Mouse (Mus musculus): Measurements from ENCODE around the gene Acap2. TPM values are rescaled to one million over a fixed set of nuclear protein-coding genes. Genes with fewer than 3 reads are reported as not detected.

Acap2 gene
- total and polyA plus RNA-seq, 3 experiments, result 17.2 to 19.1 TPM; not detected in 1

- no peak for TF ChIP-seq POLR2AphosphoS5 (IDR thresholded peaks at IDR 0.05; ENCODE audit: borderline replicate concordance, low read depth, low read length)
- no peak; the same call in 1 of the 2 replicates for TF ChIP-seq KAT2A (conservative IDR thresholded peaks at IDR 0.05; ENCODE audit: low read depth, low read length)
- TF ChIP-seq CHD2 (IDR thresholded peaks at IDR 0.05; ENCODE audit: low read length), result no peak
- peak; percentile 19; the same call in 1 of the 2 replicates for TF ChIP-seq SMC3 (IDR thresholded peaks at IDR 0.05; ENCODE audit: low read depth, low read length)
- TF ChIP-seq HCFC1 (IDR thresholded peaks at IDR 0.05; ENCODE audit: low read depth, low read length), result peak; percentile 82
- TF ChIP-seq BHLHE40 (IDR thresholded peaks at IDR 0.05; ENCODE audit: borderline replicate concordance, low read depth, low read length), result peak; percentile 70; the same call in 1 of the 2 replicates
- TF ChIP-seq USF2 (IDR thresholded peaks at IDR 0.05; ENCODE audit: borderline replicate concordance in 1 of 2, insufficient read depth in 1 of 2, low read depth in 1 of 2, low read length in 2 of 2), result no peak
- peak; percentile 72 for TF ChIP-seq MAX (IDR thresholded peaks at IDR 0.05; ENCODE audit: low read length)
- peak; percentile 74 for TF ChIP-seq TBP (IDR thresholded peaks at IDR 0.05; ENCODE audit: low read depth, low read length)
Measured at GRCm38 (mm10) chr16:31081125-31081664, 119.8 kb downstream of the Acap2 start, which contains the start of gene Xxylt1 (continued).

- Histone ChIP-seq H3K36me3 (ENCODE audit: control insufficient read depth in 1 of 2, insufficient read depth in 2 of 2, low read length in 2 of 2) (peaks cover 0 to 10% of the 10 kb centered on the region in 2 experiments; a peak in 2 of 4 replicates), H3K27ac (ENCODE audit: control insufficient read depth, low read depth, low read length) (peak overlapping the region; percentile 65), H3K27me3 (ENCODE audit: control insufficient read depth in 1 of 2, insufficient read depth in 2 of 2, low read length in 2 of 2) (no peaks in the 10 kb centered on the region), H3K79me2 (ENCODE audit: control insufficient read depth, insufficient read depth, low read length, poor library complexity) (peaks cover 15% of the 10 kb centered on the region), H3K9me3 (replicated peaks; ENCODE audit: insufficient read depth, low read length) (no peaks in the 10 kb centered on the region), H3K4me3 (ENCODE audit: control insufficient read depth in 1 of 2, insufficient read depth in 1 of 2, low read depth in 2 of 2, low read length in 2 of 2) (peak overlapping the region; percentile 56 to 81), H3K9ac (ENCODE audit: control insufficient read depth, low read depth, low read length, poor library complexity, severe bottlenecking) (peak overlapping the region; percentile 89), H3K4me1 (ENCODE audit: control insufficient read depth in 1 of 2, insufficient read depth in 2 of 2, low read length in 2 of 2) (peaks cover 0 to 12% of the 10 kb centered on the region in 2 experiments; a peak in 3 of 4 replicates)
- TF ChIP-seq ZKSCAN1 (IDR thresholded peaks at IDR 0.05; ENCODE audit: low read depth, low read length) (no peak), NELFE (IDR thresholded peaks at IDR 0.05; ENCODE audit: low read depth, low read length) (peak; percentile 40), CTCF (IDR thresholded peaks at IDR 0.05 in 2 of 3, conservative IDR thresholded peaks at IDR 0.05 in 1 of 3; ENCODE audit: control insufficient read depth in 1 of 3, insufficient read depth in 1 of 3, low read depth in 2 of 3, low read length in 3 of 3, poor library complexity in 1 of 3, severe bottlenecking in 1 of 3) (no peak), HCFC1 (IDR thresholded peaks at IDR 0.05; ENCODE audit: low read depth, low read length) (peak; percentile 56), JUND (IDR thresholded peaks at IDR 0.05; ENCODE audit: low read depth, low read length) (no peak), POLR2A (IDR thresholded peaks at IDR 0.05; ENCODE audit: control insufficient read depth in 1 of 2, insufficient read depth in 1 of 2, low read depth in 1 of 2, low read length in 2 of 2, poor library complexity in 1 of 2) (peak in 1 of 2 experiments; percentile 55; a peak in 1 of 4 replicates), TCF12 (IDR thresholded peaks at IDR 0.05; ENCODE audit: low read depth, low read length) (0 out of 2 replicates have a peak, but pooled peaks have one; percentile 15), NRF1 (IDR thresholded peaks at IDR 0.05; ENCODE audit: insufficient read depth, low read depth, low read length, poor library complexity, severe bottlenecking) (no peak), TBP (IDR thresholded peaks at IDR 0.05; ENCODE audit: low read depth, low read length) (no peak; the same call in 1 of the 2 replicates), UBTF (IDR thresholded peaks at IDR 0.05; ENCODE audit: borderline replicate concordance, insufficient read depth, low read depth, low read length) (no peak), MEF2A (IDR thresholded peaks at IDR 0.05; ENCODE audit: extremely low read depth, insufficient replicate concordance, low read depth, low read length, poor library complexity, severe bottlenecking) (no peak), RCOR1 (IDR thresholded peaks at IDR 0.05; ENCODE audit: low read depth, low read length) (no peak), CHD2 (IDR thresholded peaks at IDR 0.05; ENCODE audit: low read length) (no peak), SIN3A (IDR thresholded peaks at IDR 0.05; ENCODE audit: low read length) (peak; percentile 71), GATA1 (IDR thresholded peaks at IDR 0.05; ENCODE audit: low read depth, low read length) (no peak), USF2 (IDR thresholded peaks at IDR 0.05; ENCODE audit: borderline replicate concordance in 1 of 2, insufficient read depth in 1 of 2, low read depth in 1 of 2, low read length in 2 of 2) (no peak), KAT2A (conservative IDR thresholded peaks at IDR 0.05; ENCODE audit: low read depth, low read length) (no peak), SMC3 (IDR thresholded peaks at IDR 0.05; ENCODE audit: low read depth, low read length) (no peak), MAX (IDR thresholded peaks at IDR 0.05; ENCODE audit: low read length) (peak; percentile 67; the same call in 1 of the 2 replicates), ZMIZ1 (IDR thresholded peaks at IDR 0.05; ENCODE audit: low read depth, low read length) (no peak), TAL1 (IDR thresholded peaks at IDR 0.05; ENCODE audit: low read length) (no peak), ELF1 (IDR thresholded peaks at IDR 0.05; ENCODE audit: low read depth, low read length) (no peak), MYC (IDR thresholded peaks at IDR 0.05; ENCODE audit: low read depth, low read length) (peak; percentile 50; the same call in 1 of the 2 replicates), MXI1 (IDR thresholded peaks at IDR 0.05; ENCODE audit: low read depth, low read length) (peak; percentile 61; the same call in 1 of the 2 replicates), E2F4 (IDR thresholded peaks at IDR 0.05; ENCODE audit: borderline replicate concordance, low read depth, low read length) (no peak), MYB (IDR thresholded peaks at IDR 0.05; ENCODE audit: low read depth, low read length) (no peak), GABPA (IDR thresholded peaks at IDR 0.05; ENCODE audit: low read depth, low read length) (no peak), ETS1 (IDR thresholded peaks at IDR 0.05; ENCODE audit: low read depth, low read length) (no peak)
- peak; percentile 92 for DNase-seq (ENCODE audit: low read depth, low spot score)
Measured at GRCm38 (mm10) chr16:31080573-31081051, 120.4 kb downstream of the Acap2 start.
